Mouse (Mus musculus) cerebellum, postnatal 14 days (tissue): ENCODE measurements around the gene Dennd1a.

Experiments
- DNase-seq, 2 experiments: peaks; one replicate each; pipeline ENCODE4 v3.0.0; 2021; ENCODE audit warnings: mixed read lengths in 2 of 2

The Dennd1a gene

GRCm38 (mm10) chr2:38223759-38224158 lies 63.4 kb downstream of the Dennd1a start:
- no peak for DNase-seq

- no peak for DNase-seq
Measured at GRCm38 (mm10) chr2:38221461-38221860, 65.7 kb downstream of the Dennd1a start.

GRCm38 (mm10) chr2:38220687-38221435 lies 66.3 kb downstream of the Dennd1a start:
- DNase-seq = no peak

- no peak for DNase-seq
Measured at GRCm38 (mm10) chr2:38219666-38220065, 67.5 kb downstream of the Dennd1a start.

GRCm38 (mm10) chr2:38213041-38213440 lies 74.1 kb downstream of the Dennd1a start:
- DNase-seq = no peak

GRCm38 (mm10) chr2:38211426-38211825 lies 75.8 kb downstream of the Dennd1a start:
- DNase-seq = no peak

GRCm38 (mm10) chr2:38207752-38208151 lies 79.4 kb downstream of the Dennd1a start:
- DNase-seq = no peak

- DNase-seq = no peak
Measured at GRCm38 (mm10) chr2:38205281-38205680, 81.9 kb downstream of the Dennd1a start.

- DNase-seq = no peak
Measured at GRCm38 (mm10) chr2:38204696-38205095, 82.5 kb downstream of the Dennd1a start.

GRCm38 (mm10) chr2:38198072-38198471 lies 89.1 kb downstream of the Dennd1a start:
- DNase-seq = no peak

- no peak for DNase-seq
Measured at GRCm38 (mm10) chr2:38196199-38197060, 90.8 kb downstream of the Dennd1a start.

- no peak for DNase-seq
Measured at GRCm38 (mm10) chr2:38192007-38192406, 95.2 kb downstream of the Dennd1a start.

- no peak for DNase-seq
Measured at GRCm38 (mm10) chr2:38191601-38192000, 95.6 kb downstream of the Dennd1a start.

- DNase-seq = peak; percentile 11 to 12
Measured at GRCm38 (mm10) chr2:38186438-38186837, 100.8 kb downstream of the Dennd1a start.

GRCm38 (mm10) chr2:38184977-38185376 lies 102.2 kb downstream of the Dennd1a start:
- no peak for DNase-seq

GRCm38 (mm10) chr2:38183881-38184280 lies 103.3 kb downstream of the Dennd1a start:
- no peak for DNase-seq

GRCm38 (mm10) chr2:38182283-38182682 lies 104.9 kb downstream of the Dennd1a start:
- no peak for DNase-seq

GRCm38 (mm10) chr2:38177583-38177978 lies 109.6 kb downstream of the Dennd1a start:
- DNase-seq = no peak

- no peak for DNase-seq
Measured at GRCm38 (mm10) chr2:38176870-38177582, 110.2 kb downstream of the Dennd1a start.

GRCm38 (mm10) chr2:38175276-38175675 lies 111.9 kb downstream of the Dennd1a start:
- no peak for DNase-seq

- DNase-seq = no peak
Measured at GRCm38 (mm10) chr2:38168606-38169005, 118.6 kb downstream of the Dennd1a start.

GRCm38 (mm10) chr2:38165966-38166365 lies 121.2 kb downstream of the Dennd1a start:
- no peak for DNase-seq

- no peak for DNase-seq
Measured at GRCm38 (mm10) chr2:38164326-38165035, 122.7 kb downstream of the Dennd1a start.
